Mouse (Mus musculus): ENCODE data around the gene Tsnax.

GRCm38 (mm10) chr8:124991668-124991926, 21.2 kb upstream of the Tsnax start:
- TF ChIP-seq CTCF (IDR thresholded peaks at IDR 0.05; ENCODE audit: borderline replicate concordance, extremely low read depth, insufficient read depth, insufficient read length) (no peak), POLR2A (IDR thresholded peaks at IDR 0.05; ENCODE audit: borderline replicate concordance, extremely low read depth, insufficient read depth, insufficient read length, poor library complexity, severe bottlenecking) (no peak)

All from brain, embryonic 14.5 days (tissue).